In genomic region chr11:60508950-60509349, GRCm38 (mm10) we compare ENCODE assay signal across 8 mouse cellular contexts. TPM values are rescaled to one million over a fixed set of nuclear protein-coding genes. Genes with fewer than 3 reads are reported as not detected.
A peak's percentile ranks its signal among the peaks of the same experiment; 100 is the strongest.
DNase-seq lines count a peak whose midpoint lies in the region; ATAC-seq and TF ChIP-seq lines count a peak whose summit lies in the region.

No protein-coding gene starts in this region.

- no peak overlapping the region for H3K27ac ChIP-seq in ES-Bruce4 (ENCODE audit: insufficient read depth, low read length)
- no peak overlapping the region for H3K27ac ChIP-seq in forebrain, embryonic 16.5 days (ENCODE audit: low read length)
- peak overlapping the region; percentile 68 for H3K27ac ChIP-seq in liver, embryonic 15.5 days (replicated peaks)

- no peak for TF ChIP-seq CTCF in ES-Bruce4 (IDR thresholded peaks at IDR 0.05; ENCODE audit: low read depth, low read length)

- H3K4me1 ChIP-seq in ES-Bruce4 (ENCODE audit: control insufficient read depth, insufficient read depth, low read length), result no peaks in the 10 kb centered on the region
- H3K4me1 ChIP-seq in forebrain, embryonic 16.5 days (replicated peaks; ENCODE audit: control insufficient read depth, insufficient read depth, low read length), result peaks cover 6% of the 10 kb centered on the region; the same call in 1 of the 2 replicates
- peaks cover 39% of the 10 kb centered on the region for H3K4me1 ChIP-seq in liver, embryonic 15.5 days (replicated peaks)

- H3K9ac ChIP-seq in ES-Bruce4 (ENCODE audit: low read depth, poor library complexity, severe bottlenecking), result peak overlapping the region; percentile 49
- H3K9ac ChIP-seq in forebrain, embryonic 16.5 days (replicated peaks; ENCODE audit: low read depth, low read length), result no peak overlapping the region
- H3K9ac ChIP-seq in liver, embryonic 15.5 days, result peak overlapping the region; percentile 43

- ATAC-seq in forebrain, embryonic 16.5 days, result no peak
- ATAC-seq in liver, embryonic 15.5 days (ENCODE audit: insufficient read depth), result peak; percentile 92
- no peak for ATAC-seq in inflammation-experienced regulatory T-cells, adult 6 months

- H3K9me3 ChIP-seq in ES-Bruce4 (replicated peaks; ENCODE audit: control insufficient read depth, insufficient read depth, low read length, poor library complexity, severe bottlenecking), result no peaks in the 10 kb centered on the region
- no peaks in the 10 kb centered on the region for H3K9me3 ChIP-seq in forebrain, embryonic 16.5 days (ENCODE audit: control insufficient read depth, low read length)
- no peaks in the 10 kb centered on the region for H3K9me3 ChIP-seq in liver, embryonic 15.5 days (replicated peaks)

- 6% methylated on average over 11 of the region's 11 CpGs for WGBS in forebrain, embryonic 16.5 days
- 2% methylated on average over 11 of the region's 11 CpGs for WGBS in liver, embryonic 15.5 days (ENCODE audit: insufficient replicate concordance)

- no peak for TF ChIP-seq EP300 in ES-Bruce4 (IDR thresholded peaks at IDR 0.05; ENCODE audit: insufficient read depth, low read depth, low read length)

- no peak for TF ChIP-seq POLR2A in ES-Bruce4 (IDR thresholded peaks at IDR 0.05; ENCODE audit: insufficient read depth, low read length)

- DNase-seq in brain, adult 2 months (ENCODE audit: low read depth, low spot score), result peak; percentile 12
- peak; percentile 28 to 36 for DNase-seq in spleen, postnatal 14 days (ENCODE audit: low spot score in 2 of 2)
- DNase-seq in adrenal gland, postnatal 4 days (ENCODE audit: low spot score in 2 of 2), result no peak
- DNase-seq in heart, adult 8-10 months (ENCODE audit: low spot score), result no peak

- no peaks in the 10 kb centered on the region for H3K27me3 ChIP-seq in ES-Bruce4 (ENCODE audit: control insufficient read depth, insufficient read depth, low read length, poor library complexity, severe bottlenecking)
- peaks cover 16% of the 10 kb centered on the region for H3K27me3 ChIP-seq in forebrain, embryonic 16.5 days (replicated peaks; ENCODE audit: control insufficient read depth, insufficient read depth, low read length)
- H3K27me3 ChIP-seq in liver, embryonic 15.5 days, result peaks cover 18% of the 10 kb centered on the region

- no peaks in the 10 kb centered on the region for H3K36me3 ChIP-seq in ES-Bruce4 (ENCODE audit: control insufficient read depth, insufficient read depth, low read length, poor library complexity, severe bottlenecking)
- no peaks in the 10 kb centered on the region for H3K36me3 ChIP-seq in forebrain, embryonic 16.5 days (ENCODE audit: control insufficient read depth, insufficient read depth)
- H3K36me3 ChIP-seq in liver, embryonic 15.5 days (replicated peaks), result no peaks in the 10 kb centered on the region

- peak overlapping the region; percentile 62 for H3K4me2 ChIP-seq in forebrain, embryonic 16.5 days (ENCODE audit: low read length)
- peak overlapping the region; percentile 82 for H3K4me2 ChIP-seq in liver, embryonic 15.5 days

- peak overlapping the region; percentile 45 for H3K4me3 ChIP-seq in ES-Bruce4 (ENCODE audit: low read depth, low read length)
- peak overlapping the region; percentile 36 for H3K4me3 ChIP-seq in forebrain, embryonic 16.5 days (replicated peaks; ENCODE audit: low read length)
- H3K4me3 ChIP-seq in liver, embryonic 15.5 days (replicated peaks), result peak overlapping the region; percentile 55

RNA-seq across cellular contexts. Expression of gene Alkbh5, which starts 27.2 kb away (rescaled TPM):
- 46.6 and 52.1 TPM in 2 replicates for polyA plus RNA-seq in ES-Bruce4 (2011; ENCODE audit: insufficient read depth, insufficient read length, low read depth, missing spikeins)
- polyA plus RNA-seq in forebrain, embryonic 16.5 days (2015; fragmentation: Nextera tagmentation; extraction: Ambion mirVana), result 24.2 and 25.9 TPM in 2 replicates
- 16.8 and 17.3 TPM in 2 replicates for polyA plus RNA-seq in liver, embryonic 15.5 days (2015; fragmentation: Nextera tagmentation; extraction: Ambion mirVana)
- polyA plus RNA-seq in inflammation-experienced regulatory T-cells, adult 6 months (2017; shearing (Covaris generic)), result 10 to 100 TPM; 29.6 to 44.0 (median 41.0) TPM
- 10 to 100 TPM; 85.6 to 86.2 TPM for total RNA-seq in adrenal gland, postnatal 4 days (2021)
- total RNA-seq in heart, adult 8-10 months (2022), result 10 to 100 TPM; 81.3 to 88.8 (median 82.6) TPM

RNA-seq across cellular contexts. Expression of gene Myo15, which starts 39.8 kb away (rescaled TPM):
- 0.37 and 0.65 TPM in 2 replicates for polyA plus RNA-seq in ES-Bruce4 (2011; ENCODE audit: insufficient read depth, insufficient read length, low read depth, missing spikeins)
- 0.08 and 0.15 TPM in 2 replicates for polyA plus RNA-seq in forebrain, embryonic 16.5 days (2015; fragmentation: Nextera tagmentation; extraction: Ambion mirVana)
- 0.25 and 0.32 TPM in 2 replicates for polyA plus RNA-seq in liver, embryonic 15.5 days (2015; fragmentation: Nextera tagmentation; extraction: Ambion mirVana)
- polyA plus RNA-seq in inflammation-experienced regulatory T-cells, adult 6 months (2017; shearing (Covaris generic)), result under 1 TPM in 1 of 3 experiments, not detected in 2; 0.09 TPM
- total RNA-seq in adrenal gland, postnatal 4 days (2021), result 1 to 10 TPM in 1 of 2 experiments, under 1 TPM in 1; 0.62 to 1.1 TPM
- under 1 TPM in 2 of 4 experiments, not detected in 2; 0.03 TPM for total RNA-seq in heart, adult 8-10 months (2022)

RNA-seq across cellular contexts. Expression of gene Drg2, which starts 54.6 kb away (rescaled TPM):
- polyA plus RNA-seq in ES-Bruce4 (2011; ENCODE audit: insufficient read depth, insufficient read length, low read depth, missing spikeins), result 67.4 and 69.9 TPM in 2 replicates
- polyA plus RNA-seq in forebrain, embryonic 16.5 days (2015; fragmentation: Nextera tagmentation; extraction: Ambion mirVana), result 103 TPM in 2 replicates
- 37.2 and 38.8 TPM in 2 replicates for polyA plus RNA-seq in liver, embryonic 15.5 days (2015; fragmentation: Nextera tagmentation; extraction: Ambion mirVana)
- polyA plus RNA-seq in inflammation-experienced regulatory T-cells, adult 6 months (2017; shearing (Covaris generic)), result 10 to 100 TPM; 44.3 to 68.8 (median 50.2) TPM
- total RNA-seq in adrenal gland, postnatal 4 days (2021), result 10 to 100 TPM; 78.7 to 79.8 TPM
- total RNA-seq in heart, adult 8-10 months (2022), result 10 to 100 TPM; 27.5 to 33.6 (median 29.6) TPM

Comparison
In these comparisons a context has a peak if more than half of its experiments do, and no peak if none do; other contexts are left out.
1. DNase-seq: peak in brain, adult 2 months (single experiment) and spleen, postnatal 14 days (2 of 2); none in adrenal gland, postnatal 4 days (0 of 2) and heart, adult 8-10 months (single experiment).
2. Peak in every context shown above with its lines, with median percentiles within 50 percentile points of each other: H3K4me3 ChIP-seq.